Mouse (Mus musculus): ENCODE measurements around the gene Tmem41a. TPM values are rescaled to one million over a fixed set of nuclear protein-coding genes. Genes with fewer than 3 reads are reported as not detected.
"Not testable (repeated sequence)": the region's sequence is repeated elsewhere in the genome, so short reads cannot be mapped to it uniquely, and the experiment has no call there.

The Tmem41a gene
- 51.5 and 53.6 TPM in 2 replicates for polyA plus RNA-seq (2015; fragmentation: Nextera tagmentation; extraction: Ambion mirVana)

DNA sequence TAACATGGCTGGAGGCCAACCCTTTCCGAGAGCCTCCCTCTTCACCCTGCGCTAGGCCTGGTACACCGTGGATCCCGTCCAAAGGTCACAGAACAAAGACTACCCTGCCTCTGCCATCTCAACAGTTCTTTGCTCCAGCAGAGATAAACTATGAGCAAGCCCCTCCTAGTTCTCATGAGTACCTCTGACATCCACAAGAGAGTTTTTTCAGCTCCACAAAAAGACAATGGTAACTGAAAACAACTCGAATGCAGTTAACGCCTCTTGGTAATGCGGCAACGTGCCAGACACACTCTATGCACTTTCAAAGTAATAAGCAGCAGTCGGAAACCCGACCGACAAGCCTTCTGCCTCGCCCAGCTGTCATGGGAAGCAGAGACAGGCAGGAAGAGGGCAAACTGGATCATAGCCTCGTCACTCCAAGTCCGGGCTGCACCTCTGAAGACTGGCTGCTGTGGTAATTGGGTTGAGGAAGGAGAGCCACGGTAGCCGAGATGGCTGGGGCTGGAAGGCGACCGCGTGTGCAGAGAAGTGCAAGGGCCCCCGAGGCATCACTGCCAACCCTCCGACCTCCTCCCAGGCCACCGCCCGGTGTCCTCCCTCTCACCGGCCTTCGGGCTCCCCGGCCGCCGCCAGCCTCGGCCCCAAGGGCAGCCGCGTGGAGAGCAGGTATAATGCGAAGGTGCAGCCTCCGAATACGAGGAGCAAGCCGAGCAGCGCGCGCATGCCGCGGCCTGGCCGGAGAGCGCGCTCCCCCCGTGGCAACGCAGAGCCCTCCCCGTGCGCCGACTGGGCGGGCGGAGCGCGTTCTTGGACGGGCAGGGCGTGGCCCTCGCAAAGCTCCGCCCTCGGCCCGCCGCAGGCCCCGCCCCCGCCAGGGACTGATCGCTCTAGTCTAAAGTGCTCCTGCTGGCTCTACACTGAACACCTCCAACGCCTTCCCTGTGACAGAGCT, at the start of gene Tmem41a:
TSS of gene Tmem41a (minus strand) at position 792 of the 955 bp plus-strand sequence.
- H3K36me3 ChIP-seq (ENCODE audit: control insufficient read depth, insufficient read depth, low read length): no peaks in the 10 kb centered on the region
- peak; percentile 98 for ATAC-seq
- H3K4me1 ChIP-seq (ENCODE audit: control insufficient read depth, insufficient read depth, low read depth, low read length): peaks cover 9% of the 10 kb centered on the region
- peak within 1 kb of the TSS; percentile 82 for H3K27ac ChIP-seq (ENCODE audit: low read depth, low read length)
- peak within 1 kb of the TSS; percentile 84 for H3K4me3 ChIP-seq (ENCODE audit: low read length)
- H3K4me2 ChIP-seq (ENCODE audit: low read length): peak within 1 kb of the TSS; percentile 82
- WGBS: under 1% methylated on average over 51 of the region's 63 CpGs
- H3K9ac ChIP-seq (ENCODE audit: low read depth, low read length): peak within 1 kb of the TSS; percentile 88
- no peaks in the 10 kb centered on the region for H3K27me3 ChIP-seq (replicated peaks; ENCODE audit: control insufficient read depth, insufficient read depth, low read length)
- no peaks in the 10 kb centered on the region for H3K9me3 ChIP-seq (ENCODE audit: control insufficient read depth, low read length)

DNA sequence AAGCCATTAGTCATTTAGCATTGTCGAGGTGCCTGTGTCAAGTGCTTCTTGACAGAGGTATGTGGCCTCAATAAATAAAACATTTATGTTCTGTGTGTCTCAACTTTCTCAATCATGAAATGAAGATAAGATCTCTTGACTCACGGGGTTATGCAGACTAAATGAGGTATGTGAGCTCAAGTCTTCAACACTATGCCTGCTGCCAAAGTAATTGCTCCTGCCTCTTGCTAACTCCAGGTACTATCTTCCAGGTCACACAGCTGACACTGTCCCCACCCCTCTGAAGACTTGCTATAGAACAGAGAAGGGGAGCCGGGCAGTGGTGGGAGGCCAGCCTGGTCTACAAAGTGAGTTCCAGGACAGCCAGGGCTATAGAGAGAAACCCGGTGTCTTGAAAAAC, 49.0 kb upstream of the Tmem41a start:
- H3K9ac ChIP-seq (ENCODE audit: low read depth, low read length): no peak overlapping the region
- H3K36me3 ChIP-seq (ENCODE audit: control insufficient read depth, insufficient read depth, low read length): no peaks in the 10 kb centered on the region
- no peaks in the 10 kb centered on the region for H3K9me3 ChIP-seq (ENCODE audit: control insufficient read depth, low read length)
- H3K4me3 ChIP-seq (ENCODE audit: low read length): no peak overlapping the region
- H3K4me1 ChIP-seq (ENCODE audit: control insufficient read depth, insufficient read depth, low read depth, low read length): peaks cover 4% of the 10 kb centered on the region; the same call in 1 of the 2 replicates
- 71% methylated on average over 4 of the region's 4 CpGs for WGBS
- H3K27me3 ChIP-seq (replicated peaks; ENCODE audit: control insufficient read depth, insufficient read depth, low read length): no peaks in the 10 kb centered on the region
- H3K27ac ChIP-seq (ENCODE audit: low read depth, low read length): no peak overlapping the region
- H3K4me2 ChIP-seq (ENCODE audit: low read length): no peak overlapping the region
- no peak for ATAC-seq

DNA sequence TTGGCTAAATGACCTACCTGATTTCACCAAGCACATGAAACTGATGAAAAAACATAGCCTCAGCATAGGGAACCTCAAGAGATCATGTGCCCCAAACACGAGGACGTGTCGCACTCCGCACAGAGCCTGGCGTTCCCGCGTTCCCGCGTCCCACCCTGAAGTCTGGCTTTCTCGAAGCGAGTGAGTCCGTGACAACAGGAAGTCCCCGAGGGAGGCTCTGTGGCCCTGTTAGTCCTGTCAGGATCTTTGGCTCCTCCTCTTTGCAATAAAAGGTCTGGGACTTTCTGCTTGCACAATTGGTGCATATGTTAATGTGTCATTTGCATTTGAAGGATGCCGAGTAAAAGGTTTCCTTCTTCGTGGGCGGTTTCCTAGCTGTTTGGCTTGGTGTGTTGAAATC, 48.0 kb upstream of the Tmem41a start, which contains the start of gene Liph:
TSS of gene Liph (minus strand) at position 360 of the 400 bp plus-strand sequence.
- peak within 1 kb of the TSS; percentile 54; the same call in 1 of the 2 replicates for H3K9ac ChIP-seq (ENCODE audit: low read depth, low read length)
- no peak for ATAC-seq
- 4% methylated on average over 16 of the region's 16 CpGs for WGBS

DNA sequence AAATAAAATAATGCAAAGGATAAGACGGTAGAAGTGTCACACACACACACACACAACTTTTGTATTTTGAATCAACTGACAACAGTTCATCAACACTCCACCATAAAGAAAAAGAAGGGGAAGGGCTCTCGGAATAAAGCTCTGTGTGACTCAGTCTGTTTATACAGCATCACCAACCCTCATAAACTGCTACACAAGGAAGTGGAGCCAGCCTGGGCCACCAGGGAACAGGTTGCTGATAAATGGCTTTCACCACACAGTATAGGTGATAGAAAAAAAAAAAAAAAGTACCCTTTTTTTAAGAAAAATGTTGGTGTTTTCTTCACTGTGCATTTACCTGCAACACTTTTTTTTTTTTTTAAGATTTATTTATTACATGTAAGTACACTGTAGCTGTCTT, 44.4 kb upstream of the Tmem41a start:
- Histone ChIP-seq H3K4me1 (ENCODE audit: control insufficient read depth, insufficient read depth, low read depth, low read length) (peaks cover 4% of the 10 kb centered on the region; the same call in 1 of the 2 replicates), H3K9me3 (ENCODE audit: control insufficient read depth, low read length) (no peaks in the 10 kb centered on the region), H3K9ac (ENCODE audit: low read depth, low read length) (no peak overlapping the region), H3K27me3 (replicated peaks; ENCODE audit: control insufficient read depth, insufficient read depth, low read length) (no peaks in the 10 kb centered on the region), H3K27ac (ENCODE audit: low read depth, low read length) (no peak overlapping the region), H3K4me3 (ENCODE audit: low read length) (no peak overlapping the region), H3K36me3 (ENCODE audit: control insufficient read depth, insufficient read depth, low read length) (no peaks in the 10 kb centered on the region), H3K4me2 (ENCODE audit: low read length) (no peak overlapping the region)
- 88% methylated on average over 2 of the region's 2 CpGs for WGBS
- no peak for ATAC-seq

More for the DNA sequence above, 48.0 kb upstream of the Tmem41a start, which contains the start of gene Liph:
- H3K4me2 ChIP-seq (ENCODE audit: low read length): peak within 1 kb of the TSS; percentile 67
- peaks cover 4% of the 10 kb centered on the region; the same call in 1 of the 2 replicates for H3K4me1 ChIP-seq (ENCODE audit: control insufficient read depth, insufficient read depth, low read depth, low read length)
- H3K9me3 ChIP-seq (ENCODE audit: control insufficient read depth, low read length): no peaks in the 10 kb centered on the region
- no peaks in the 10 kb centered on the region for H3K36me3 ChIP-seq (ENCODE audit: control insufficient read depth, insufficient read depth, low read length)
- peak within 1 kb of the TSS; percentile 34 for H3K4me3 ChIP-seq (ENCODE audit: low read length)
- H3K27ac ChIP-seq (ENCODE audit: low read depth, low read length): no peak within 1 kb of the TSS
- no peaks in the 10 kb centered on the region for H3K27me3 ChIP-seq (replicated peaks; ENCODE audit: control insufficient read depth, insufficient read depth, low read length)

DNA sequence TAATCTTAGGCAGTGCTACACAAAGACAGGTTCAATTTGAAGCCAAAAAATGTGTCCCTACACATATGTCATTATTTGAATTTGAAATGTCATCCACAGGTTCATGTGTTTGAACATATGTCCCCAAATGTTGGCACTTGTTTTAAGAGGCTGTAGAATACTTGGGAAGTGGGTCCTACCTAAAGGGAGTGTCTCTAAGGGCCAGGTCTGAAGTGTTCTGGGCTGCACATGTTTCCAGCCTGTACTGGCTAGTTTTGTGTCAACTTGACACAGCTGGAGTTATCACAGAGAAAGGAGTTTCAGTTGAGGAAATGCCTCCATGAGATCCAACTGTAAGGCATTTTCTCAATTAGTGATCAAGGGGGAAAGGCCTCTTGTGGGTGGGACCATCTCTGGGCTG, 43.5 kb upstream of the Tmem41a start:
- not testable (repeated sequence) for ATAC-seq

DNA sequence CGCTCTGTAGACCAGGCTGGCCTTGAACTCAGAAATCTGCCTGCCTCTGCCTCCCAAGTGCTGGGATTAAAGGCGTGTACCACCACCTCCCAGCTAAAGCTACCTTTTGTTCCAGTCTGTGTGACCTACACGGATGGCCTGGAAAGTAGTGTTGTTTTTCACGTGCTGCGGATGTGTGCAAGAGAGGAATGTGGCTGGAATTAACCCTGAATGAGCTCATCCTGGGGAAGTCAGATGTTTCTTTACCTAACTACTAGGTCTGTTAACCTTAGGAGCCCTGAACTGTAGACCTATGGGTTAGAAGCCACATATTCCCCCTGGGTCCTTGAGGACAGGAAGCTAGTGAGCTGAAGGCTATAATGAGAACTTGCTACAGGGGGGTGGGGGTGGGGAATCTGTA, 40.6 kb upstream of the Tmem41a start:
- ATAC-seq: no peak
- H3K4me2 ChIP-seq (ENCODE audit: low read length): no peak overlapping the region

More for the DNA sequence above, 43.5 kb upstream of the Tmem41a start:
- H3K4me3 ChIP-seq (ENCODE audit: low read length); H3K27ac ChIP-seq (ENCODE audit: low read depth, low read length); H3K27me3 ChIP-seq (replicated peaks; ENCODE audit: control insufficient read depth, insufficient read depth, low read length); H3K9me3 ChIP-seq (ENCODE audit: control insufficient read depth, low read length); H3K36me3 ChIP-seq (ENCODE audit: control insufficient read depth, insufficient read depth, low read length); H3K9ac ChIP-seq (ENCODE audit: low read depth, low read length); H3K4me2 ChIP-seq (ENCODE audit: low read length); H3K4me1 ChIP-seq (ENCODE audit: control insufficient read depth, insufficient read depth, low read depth, low read length): not testable (repeated sequence)

DNA sequence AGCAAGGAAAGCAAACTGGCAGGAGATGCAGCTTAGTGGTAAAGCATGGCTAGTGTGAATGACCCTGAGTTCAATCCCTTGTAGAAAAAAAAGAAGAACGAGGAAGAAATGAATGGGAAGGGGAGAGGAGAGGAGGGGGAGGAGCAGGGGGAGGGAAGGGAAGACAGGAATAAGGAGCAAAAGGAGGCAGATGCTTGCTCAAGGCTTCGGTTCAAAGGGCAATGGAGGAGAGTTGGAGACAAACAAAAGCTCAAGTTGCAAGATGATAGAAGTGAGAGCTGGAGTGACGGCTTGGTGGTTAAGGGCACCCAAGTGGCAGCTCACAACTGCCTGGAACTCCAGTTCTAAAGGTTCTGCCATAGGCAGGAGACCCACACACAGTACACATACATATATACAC, 38.8 kb upstream of the Tmem41a start:
- H3K4me3 ChIP-seq (ENCODE audit: low read length): no peak overlapping the region
- 41% methylated on average over 3 of the region's 3 CpGs for WGBS
- no peaks in the 10 kb centered on the region for H3K36me3 ChIP-seq (ENCODE audit: control insufficient read depth, insufficient read depth, low read length)
- no peaks in the 10 kb centered on the region for H3K9me3 ChIP-seq (ENCODE audit: control insufficient read depth, low read length)
- no peak overlapping the region for H3K27ac ChIP-seq (ENCODE audit: low read depth, low read length)
- H3K27me3 ChIP-seq (replicated peaks; ENCODE audit: control insufficient read depth, insufficient read depth, low read length): no peaks in the 10 kb centered on the region
- H3K4me1 ChIP-seq (ENCODE audit: control insufficient read depth, insufficient read depth, low read depth, low read length): no peaks in the 10 kb centered on the region
- H3K4me2 ChIP-seq (ENCODE audit: low read length): no peak overlapping the region
- H3K9ac ChIP-seq (ENCODE audit: low read depth, low read length): no peak overlapping the region
- no peak for ATAC-seq

More for the DNA sequence above, 40.6 kb upstream of the Tmem41a start:
- Histone ChIP-seq H3K27me3 (replicated peaks; ENCODE audit: control insufficient read depth, insufficient read depth, low read length) (no peaks in the 10 kb centered on the region), H3K27ac (ENCODE audit: low read depth, low read length) (no peak overlapping the region), H3K9me3 (ENCODE audit: control insufficient read depth, low read length) (no peaks in the 10 kb centered on the region), H3K9ac (ENCODE audit: low read depth, low read length) (no peak overlapping the region), H3K36me3 (ENCODE audit: control insufficient read depth, insufficient read depth, low read length) (no peaks in the 10 kb centered on the region), H3K4me3 (ENCODE audit: low read length) (no peak overlapping the region), H3K4me1 (ENCODE audit: control insufficient read depth, insufficient read depth, low read depth, low read length) (no peaks in the 10 kb centered on the region)
- WGBS: 64% methylated on average over 5 of the region's 5 CpGs

DNA sequence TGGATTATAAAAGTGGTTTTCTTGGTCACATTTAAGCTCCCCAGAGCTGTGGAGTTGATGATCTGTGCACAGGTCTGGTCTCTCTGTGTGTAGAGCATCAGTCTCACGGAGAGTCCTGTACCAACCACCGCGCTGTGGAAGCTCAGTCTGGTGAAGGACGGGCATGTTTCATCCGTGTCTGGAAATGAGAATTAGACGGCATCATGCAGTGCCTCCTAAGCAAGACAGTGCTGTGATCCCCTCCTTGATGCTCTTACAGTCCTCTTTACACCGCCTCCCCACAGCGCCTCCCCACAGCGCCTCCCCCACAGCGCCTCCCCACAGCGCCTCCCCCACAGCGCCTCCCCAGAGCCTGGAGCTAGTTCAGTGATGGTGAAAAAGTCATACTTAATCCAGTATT, 36.7 kb upstream of the Tmem41a start:
- no peaks in the 10 kb centered on the region for H3K27me3 ChIP-seq (replicated peaks; ENCODE audit: control insufficient read depth, insufficient read depth, low read length)
- 86% methylated on average over 12 of the region's 12 CpGs for WGBS
- no peak for ATAC-seq

DNA sequence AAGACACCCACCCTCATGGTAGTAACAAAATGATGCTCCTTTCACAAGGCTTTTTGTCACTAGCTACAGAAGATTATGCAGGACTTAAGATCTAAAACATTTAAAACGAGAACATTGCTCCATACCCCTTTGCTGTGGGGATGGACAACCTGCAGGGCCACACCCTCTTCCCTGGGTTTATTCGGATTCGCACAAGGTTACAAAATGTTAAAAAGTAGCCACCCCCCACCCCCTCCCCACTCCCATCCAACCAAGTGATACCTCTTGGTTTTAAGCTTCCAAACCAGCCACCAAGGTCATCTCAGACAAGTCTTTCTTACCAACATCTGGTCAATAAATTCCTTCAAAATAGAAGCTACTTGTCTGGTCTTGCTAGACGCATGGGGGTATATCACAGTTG, 36.2 kb upstream of the Tmem41a start:
- Histone ChIP-seq H3K9ac (ENCODE audit: low read depth, low read length) (no peak overlapping the region), H3K4me1 (ENCODE audit: control insufficient read depth, insufficient read depth, low read depth, low read length) (no peaks in the 10 kb centered on the region), H3K9me3 (ENCODE audit: control insufficient read depth, low read length) (no peaks in the 10 kb centered on the region), H3K27me3 (replicated peaks; ENCODE audit: control insufficient read depth, insufficient read depth, low read length) (no peaks in the 10 kb centered on the region), H3K36me3 (ENCODE audit: control insufficient read depth, insufficient read depth, low read length) (no peaks in the 10 kb centered on the region), H3K27ac (ENCODE audit: low read depth, low read length) (no peak overlapping the region), H3K4me3 (ENCODE audit: low read length) (no peak overlapping the region), H3K4me2 (ENCODE audit: low read length) (no peak overlapping the region)
- ATAC-seq: no peak
- WGBS: 93% methylated on average over 4 of the region's 4 CpGs

More for the DNA sequence above, 36.7 kb upstream of the Tmem41a start:
- Histone ChIP-seq H3K4me2 (ENCODE audit: low read length) (no peak overlapping the region), H3K9ac (ENCODE audit: low read depth, low read length) (no peak overlapping the region), H3K4me3 (ENCODE audit: low read length) (no peak overlapping the region), H3K27ac (ENCODE audit: low read depth, low read length) (no peak overlapping the region), H3K36me3 (ENCODE audit: control insufficient read depth, insufficient read depth, low read length) (no peaks in the 10 kb centered on the region), H3K9me3 (ENCODE audit: control insufficient read depth, low read length) (no peaks in the 10 kb centered on the region), H3K4me1 (ENCODE audit: control insufficient read depth, insufficient read depth, low read depth, low read length) (no peaks in the 10 kb centered on the region)
